Mouse (Mus musculus) adrenal gland, postnatal 14 days (tissue): ENCODE data around the gene Mfsd9. TPM values are rescaled to one million over a fixed set of nuclear protein-coding genes. Genes with fewer than 3 reads are reported as not detected.
"Not testable (repeated sequence)": the region's sequence is repeated elsewhere in the genome, so short reads cannot be mapped to it uniquely, and the experiment has no call there.

Experiments
- DNase-seq: peaks from one replicate; pipeline ENCODE4 v3.0.0; 2021; ENCODE audit warnings: mixed read lengths
- total RNA-seq: library from RNA; stranded (reverse); gene quantifications from 2 replicates; pipeline ENCODE4 v1.2.3, GENCODE M21; 2021

Mfsd9 gene
- total RNA-seq, 1 experiment from 2014 or later: 2.6 TPM

- DNase-seq: no peak
Measured at GRCm38 (mm10) chr1:40783450-40783849, 7.0 kb downstream of the Mfsd9 start.

GRCm38 (mm10) chr1:40776763-40777162 lies 13.7 kb downstream of the Mfsd9 start:
- no peak for DNase-seq

GRCm38 (mm10) chr1:40776102-40776501 lies 14.4 kb downstream of the Mfsd9 start:
- DNase-seq: no peak

- no peak for DNase-seq
Measured at GRCm38 (mm10) chr1:40774040-40774439, 16.4 kb downstream of the Mfsd9 start.

- no peak for DNase-seq
Measured at GRCm38 (mm10) chr1:40773234-40773633, 17.3 kb downstream of the Mfsd9 start.

GRCm38 (mm10) chr1:40771196-40771970 lies 19.1 kb downstream of the Mfsd9 start:
- DNase-seq: no peak

GRCm38 (mm10) chr1:40769331-40769894 lies 21.1 kb downstream of the Mfsd9 start:
- DNase-seq: no peak

GRCm38 (mm10) chr1:40768606-40769005 lies 21.9 kb downstream of the Mfsd9 start:
- peak; percentile 48 for DNase-seq

GRCm38 (mm10) chr1:40767588-40767987 lies 22.9 kb downstream of the Mfsd9 start:
- no peak for DNase-seq

- no peak for DNase-seq
Measured at GRCm38 (mm10) chr1:40765521-40765920, 25.0 kb downstream of the Mfsd9 start.

GRCm38 (mm10) chr1:40764701-40765275 lies 25.7 kb downstream of the Mfsd9 start:
- DNase-seq: no peak

- no peak for DNase-seq
Measured at GRCm38 (mm10) chr1:40764042-40764441, 26.4 kb downstream of the Mfsd9 start.

- DNase-seq: no peak
Measured at GRCm38 (mm10) chr1:40759751-40760445, 30.6 kb downstream of the Mfsd9 start.

GRCm38 (mm10) chr1:40746089-40746488 lies 44.4 kb downstream of the Mfsd9 start:
- DNase-seq: no peak

- DNase-seq: no peak
Measured at GRCm38 (mm10) chr1:40740739-40741138, 49.7 kb downstream of the Mfsd9 start.

GRCm38 (mm10) chr1:40738246-40738645 lies 52.2 kb downstream of the Mfsd9 start:
- DNase-seq: not testable (repeated sequence)

GRCm38 (mm10) chr1:40737671-40738070 lies 52.8 kb downstream of the Mfsd9 start:
- DNase-seq: no peak

GRCm38 (mm10) chr1:40728636-40729035 lies 61.9 kb downstream of the Mfsd9 start:
- no peak for DNase-seq

GRCm38 (mm10) chr1:40727404-40727803 lies 63.1 kb downstream of the Mfsd9 start:
- no peak for DNase-seq

- no peak for DNase-seq
Measured at GRCm38 (mm10) chr1:40726051-40726450, 64.4 kb downstream of the Mfsd9 start.
